Mouse (Mus musculus) G1E (cell line): ENCODE measurements around the gene Ism1.

Experiments used
- CTCF ChIP-seq: IDR thresholded peaks from 2 replicates; pipeline ENCODE4 v1.5.1; 2012; ENCODE audit warnings: low read depth, low read length, inconsistent platforms, mixed read lengths
- POLR2AphosphoS5 ChIP-seq: IDR thresholded peaks from 2 replicates; pipeline ENCODE4 v1.6.1; 2012; ENCODE audit warnings: low read depth, low read length, inconsistent platforms; ENCODE audit not compliant: insufficient replicate concordance

DNA sequence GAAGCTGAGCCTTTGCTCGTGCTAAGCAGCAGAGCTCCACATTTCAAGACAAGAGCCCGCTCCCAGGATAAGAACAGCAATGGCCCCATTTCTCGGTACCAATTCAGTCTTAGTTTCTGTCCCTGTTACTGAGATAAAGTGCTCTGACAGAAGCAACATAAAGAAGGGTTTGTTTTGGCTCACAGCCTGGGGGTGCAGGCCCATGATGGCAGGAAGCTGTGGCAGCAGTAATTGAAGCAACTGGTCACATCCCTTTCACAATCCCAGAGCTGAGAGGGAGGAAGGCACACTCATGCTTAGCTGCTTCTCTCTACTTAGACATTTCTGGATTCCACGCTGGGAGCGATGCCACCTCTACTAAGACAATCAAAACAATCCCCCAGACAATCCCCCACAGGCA lies 86.4 kb downstream of the Ism1 start:
- TF ChIP-seq CTCF (no peak), POLR2AphosphoS5 (no peak)
